Mouse (Mus musculus) MEL (cell line): ENCODE data around the gene Prmt1. TPM values are rescaled to one million over a fixed set of nuclear protein-coding genes. Genes with fewer than 3 reads are reported as not detected.
A peak's percentile ranks its signal among the peaks of the same experiment; 100 is the strongest.

Source experiments
- DNase-seq: peaks from one replicate; pipeline ENCODE4 v3.0.0; 2011; ENCODE audit warnings: low read depth, low spot score
- H3K27ac ChIP-seq: 2 replicates; pipeline ENCODE4 v1.5.1; 2012; ENCODE audit warnings: low read depth, mild to moderate bottlenecking, control low read depth, low read length, moderate library complexity; ENCODE audit not compliant: control insufficient read depth
- H3K27me3 ChIP-seq, 2 experiments: fragments of 150-350 bp in 1 of 2; sonication (generic) in 1 of 2; 2 replicates each; pipeline ENCODE4 v1.6.1; 2012; ENCODE audit warnings: low read length in 2 of 2, mild to moderate bottlenecking in 2 of 2, improper control_type of control experiment in 1 of 2, moderate library complexity in 1 of 2; ENCODE audit not compliant: insufficient read depth in 2 of 2, control insufficient read depth in 1 of 2
- H3K36me3 ChIP-seq, 2 experiments: 2 replicates each; pipeline ENCODE4 v1.6.1; 2012 to 2014; ENCODE audit warnings: low read length in 2 of 2, improper control_type of control experiment in 1 of 2, inconsistent platforms in 1 of 2, mild to moderate bottlenecking in 1 of 2; ENCODE audit not compliant: insufficient read depth in 2 of 2, control insufficient read depth in 1 of 2
- H3K4me1 ChIP-seq, 2 experiments: fragments of 150-350 bp in 1 of 2; sonication (generic) in 1 of 2; 2 replicates each; pipeline ENCODE4 v1.6.1; 2012; ENCODE audit warnings: low read length in 2 of 2, improper control_type of control experiment in 1 of 2, mild to moderate bottlenecking in 1 of 2; ENCODE audit not compliant: insufficient read depth in 2 of 2, control insufficient read depth in 1 of 2
- H3K4me3 ChIP-seq, 2 experiments: fragments of 150-350 bp in 1 of 2; sonication (generic) in 1 of 2; 2 replicates each; pipeline ENCODE4 v1.5.1; 2012; ENCODE audit warnings: low read depth in 2 of 2, low read length in 2 of 2, mild to moderate bottlenecking in 2 of 2, moderate library complexity in 2 of 2, control low read depth in 1 of 2, improper control_type of control experiment in 1 of 2; ENCODE audit not compliant: control insufficient read depth in 1 of 2, insufficient read depth in 1 of 2
- H3K79me2 ChIP-seq: 2 replicates; pipeline ENCODE4 v1.6.1; 2012; ENCODE audit warnings: mild to moderate bottlenecking, low read length, moderate library complexity; ENCODE audit not compliant: control insufficient read depth, poor library complexity, insufficient read depth
- H3K9ac ChIP-seq: 2 replicates; pipeline ENCODE4 v1.6.1; 2012; ENCODE audit warnings: low read depth, mild to moderate bottlenecking, control low read depth, low read length, moderate library complexity; ENCODE audit not compliant: control insufficient read depth, poor library complexity, severe bottlenecking
- H3K9me3 ChIP-seq: fragments of 150-350 bp; sonication (generic); replicated peaks from 2 replicates; pipeline ENCODE4 v1.6.1; 2012; ENCODE audit warnings: mild to moderate bottlenecking, low read length, improper control_type of control experiment, moderate library complexity; ENCODE audit not compliant: insufficient read depth
- CHD2 ChIP-seq: IDR thresholded peaks from 2 replicates; pipeline ENCODE4 v1.6.1; 2011; ENCODE audit warnings: low read length, improper control_type of control experiment
- E2F4 ChIP-seq: IDR thresholded peaks from 2 replicates; pipeline ENCODE4 v1.6.1; 2011; ENCODE audit warnings: low read depth, low read length, improper control_type of control experiment, borderline replicate concordance
- ETS1 ChIP-seq: IDR thresholded peaks from 2 replicates; pipeline ENCODE4 v1.6.1; 2012; ENCODE audit warnings: low read depth, mild to moderate bottlenecking, inconsistent platforms, low read length, improper control_type of control experiment, moderate library complexity
- GATA1 ChIP-seq: IDR thresholded peaks from 2 replicates; pipeline ENCODE4 v1.6.1; 2011; ENCODE audit warnings: low read depth, low read length, improper control_type of control experiment
- HCFC1 ChIP-seq: IDR thresholded peaks from 2 replicates; pipeline ENCODE4 v1.6.1; 2012; ENCODE audit warnings: low read depth, mild to moderate bottlenecking, inconsistent platforms, low read length, improper control_type of control experiment, moderate library complexity
- JUND ChIP-seq: IDR thresholded peaks from 2 replicates; pipeline ENCODE4 v1.6.1; 2011; ENCODE audit warnings: low read depth, mild to moderate bottlenecking, improper control_type of control experiment, low read length
- MEF2A ChIP-seq: IDR thresholded peaks from 2 replicates; pipeline ENCODE4 v1.6.1; 2014; ENCODE audit warnings: low read depth, mild to moderate bottlenecking, inconsistent platforms, low read length, improper control_type of control experiment; ENCODE audit not compliant: poor library complexity, insufficient replicate concordance, severe bottlenecking; ENCODE audit errors: extremely low read depth
- MXI1 ChIP-seq: IDR thresholded peaks from 2 replicates; pipeline ENCODE4 v1.6.1; 2011; ENCODE audit warnings: mild to moderate bottlenecking, low read depth, low read length, improper control_type of control experiment
- MYC ChIP-seq: IDR thresholded peaks from 2 replicates; pipeline ENCODE4 v1.6.1; 2011; ENCODE audit warnings: low read depth, mild to moderate bottlenecking, low read length, improper control_type of control experiment, moderate library complexity
- NELFE ChIP-seq: IDR thresholded peaks from 2 replicates; pipeline ENCODE4 v1.6.1; 2011; ENCODE audit warnings: low read depth, low read length, improper control_type of control experiment
- POLR2A ChIP-seq, 2 experiments: IDR thresholded peaks; 2 replicates each; pipeline ENCODE4 v1.6.1; 2011 to 2012; ENCODE audit warnings: low read length in 2 of 2, mild to moderate bottlenecking in 2 of 2, control low read depth in 1 of 2, improper control_type of control experiment in 1 of 2, low read depth in 1 of 2, moderate library complexity in 1 of 2; ENCODE audit not compliant: control insufficient read depth in 1 of 2, insufficient read depth in 1 of 2, poor library complexity in 1 of 2
- POLR2AphosphoS5 ChIP-seq: IDR thresholded peaks from 2 replicates; pipeline ENCODE4 v1.6.1; 2012; ENCODE audit warnings: low read depth, borderline replicate concordance, mild to moderate bottlenecking, inconsistent platforms, low read length, moderate library complexity, mixed read lengths
- RAD21 ChIP-seq: IDR thresholded peaks from 2 replicates; pipeline ENCODE4 v1.6.1; 2011; ENCODE audit warnings: mild to moderate bottlenecking, low read depth, low read length, improper control_type of control experiment
- RCOR1 ChIP-seq: IDR thresholded peaks from 2 replicates; pipeline ENCODE4 v1.6.1; 2012; ENCODE audit warnings: low read depth, mild to moderate bottlenecking, inconsistent platforms, low read length, improper control_type of control experiment
- SIN3A ChIP-seq: IDR thresholded peaks from 2 replicates; pipeline ENCODE4 v1.6.1; 2012; ENCODE audit warnings: low read length, improper control_type of control experiment, inconsistent platforms
- TAL1 ChIP-seq: IDR thresholded peaks from 2 replicates; pipeline ENCODE4 v1.6.1; 2012; ENCODE audit warnings: mild to moderate bottlenecking, inconsistent platforms, low read length, moderate library complexity, mixed read lengths
- USF1 ChIP-seq: IDR thresholded peaks from 2 replicates; pipeline ENCODE4 v1.6.1; 2014; ENCODE audit warnings: low read depth, mild to moderate bottlenecking, inconsistent platforms, low read length, improper control_type of control experiment, moderate library complexity
- USF2 ChIP-seq, 2 experiments: IDR thresholded peaks; 2 replicates each; pipeline ENCODE4 v1.6.1; 2011 to 2012; ENCODE audit warnings: improper control_type of control experiment in 2 of 2, low read length in 2 of 2, borderline replicate concordance in 1 of 2, inconsistent platforms in 1 of 2, low read depth in 1 of 2, mild to moderate bottlenecking in 1 of 2; ENCODE audit not compliant: insufficient read depth in 1 of 2
- ZKSCAN1 ChIP-seq: IDR thresholded peaks from 2 replicates; pipeline ENCODE4 v1.6.1; 2012; ENCODE audit warnings: low read depth, mild to moderate bottlenecking, inconsistent platforms, low read length, improper control_type of control experiment, moderate library complexity
- polyA plus RNA-seq, 2 experiments: library from polyadenylated mRNA; stranded (reverse) in 1 of 2; unstranded in 1 of 2; fragments of >175 nt in 1 of 2; fragments of >200 nt in 1 of 2; gene quantifications; 2 replicates each; pipeline versions ENCODE4 v1.2.1 to v1.2.4; 2012; ENCODE audit warnings: low replicate concordance in 2 of 2, low read depth in 1 of 2; ENCODE audit not compliant: insufficient read length in 2 of 2, insufficient read depth in 1 of 2, missing spikeins in 1 of 2
- total RNA-seq: library from RNA; depleted of rRNA; stranded (reverse); fragments of 300-350 nt; gene quantifications from 2 replicates; pipeline ENCODE4 v1.2.3, GENCODE M21; 2012

Prmt1 gene
- total and polyA plus RNA-seq, 3 experiments = 254 to 715 (median 317) TPM

- H3K27ac ChIP-seq = no peak overlapping the region
- DNase-seq = no peak
- TF ChIP-seq HCFC1 (peak; percentile 71), POLR2A (IDR thresholded peaks at IDR 0.05; ENCODE audit: control insufficient read depth in 1 of 2, insufficient read depth in 1 of 2, low read depth in 1 of 2, low read length in 2 of 2, poor library complexity in 1 of 2) (no peak; a peak in 1 of 4 replicates)
- peaks cover 0 to 3% of the 10 kb centered on the region in 2 experiments; a peak in 2 of 4 replicates for H3K36me3 ChIP-seq
- H3K9ac ChIP-seq = no peak overlapping the region
- H3K4me3 ChIP-seq = no peak overlapping the region
- H3K27me3 ChIP-seq = no peaks in the 10 kb centered on the region
- H3K9me3 ChIP-seq = no peaks in the 10 kb centered on the region
- no peaks in the 10 kb centered on the region for H3K79me2 ChIP-seq
- no peaks in the 10 kb centered on the region for H3K4me1 ChIP-seq
Measured at GRCm38 (mm10) chr7:45005321-45005992, 19.1 kb upstream of the Prmt1 start.

DNA sequence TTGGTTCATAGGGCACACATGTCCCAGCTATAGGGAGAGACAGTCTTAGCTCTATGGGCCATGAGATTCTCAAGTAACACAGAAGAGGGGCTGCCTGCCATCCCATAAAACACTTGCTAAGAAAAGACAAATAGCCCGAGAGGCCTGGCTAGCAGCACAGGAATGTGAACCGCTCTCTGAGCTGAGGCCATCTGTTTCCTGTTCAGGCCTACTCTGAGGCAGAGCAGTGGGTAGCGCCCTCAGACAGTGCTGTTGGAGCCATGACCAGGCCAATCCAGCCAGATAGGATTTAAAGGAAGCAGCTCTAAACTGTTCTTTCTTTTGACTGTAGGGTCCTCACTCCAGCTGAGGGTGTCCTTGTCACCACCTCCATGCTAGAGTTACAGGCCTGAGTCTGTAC is 18.2 kb upstream of the Prmt1 start:
- H3K27ac ChIP-seq = no peak overlapping the region
- H3K4me1 ChIP-seq = no peaks in the 10 kb centered on the region
- peaks cover 1 to 3% of the 10 kb centered on the region in 2 experiments; a peak in 3 of 4 replicates for H3K36me3 ChIP-seq
- H3K79me2 ChIP-seq = peaks cover 4% of the 10 kb centered on the region
- H3K27me3 ChIP-seq = no peaks in the 10 kb centered on the region
- no peaks in the 10 kb centered on the region for H3K9me3 ChIP-seq
- H3K4me3 ChIP-seq = no peak overlapping the region
- H3K9ac ChIP-seq = no peak overlapping the region
- DNase-seq = no peak
- no peak for TF ChIP-seq POLR2A (IDR thresholded peaks at IDR 0.05; ENCODE audit: control insufficient read depth in 1 of 2, insufficient read depth in 1 of 2, low read depth in 1 of 2, low read length in 2 of 2, poor library complexity in 1 of 2)
- no peak for TF ChIP-seq ETS1
- no peak for TF ChIP-seq SIN3A
- no peak for TF ChIP-seq HCFC1
- no peak for TF ChIP-seq RAD21
- no peak for TF ChIP-seq USF1
- TF ChIP-seq JUND = no peak
- TF ChIP-seq ZKSCAN1 = no peak
- TF ChIP-seq GATA1 = no peak
- no peak for TF ChIP-seq USF2 (IDR thresholded peaks at IDR 0.05; ENCODE audit: borderline replicate concordance in 1 of 2, insufficient read depth in 1 of 2, low read depth in 1 of 2, low read length in 2 of 2)
- no peak for TF ChIP-seq TAL1
- no peak for TF ChIP-seq RCOR1
- TF ChIP-seq MYC = no peak
- TF ChIP-seq CHD2 = no peak
- no peak for TF ChIP-seq POLR2AphosphoS5
- no peak for TF ChIP-seq MEF2A
- no peak for TF ChIP-seq NELFE
- TF ChIP-seq MXI1 = no peak
- no peak for TF ChIP-seq E2F4
